Mouse (Mus musculus) heart, postnatal 10 days (tissue): Measurements from ENCODE around the gene Cep97. TPM values are rescaled to one million over a fixed set of nuclear protein-coding genes. Genes with fewer than 3 reads are reported as not detected.
"Not testable (repeated sequence)": the region's sequence is repeated elsewhere in the genome, so short reads cannot be mapped to it uniquely, and the experiment has no call there.

Experiments used
- DNase-seq, 2 experiments: peaks; one replicate each; pipeline ENCODE4 v3.0.0; 2021
- intact Hi-C: fragments of 180-260 bp; cut with DNase I; formaldehyde crosslinking; loops from one replicate; pipeline ENCODE4 v1.15.1; 2025
- total RNA-seq, 2 experiments: library from RNA; stranded (reverse); gene quantifications; 2 replicates each; pipeline ENCODE4 v1.2.3; 2021

Gene Cep97
- 1 to 10 TPM; 4.9 to 6.6 TPM for total RNA-seq

DNA sequence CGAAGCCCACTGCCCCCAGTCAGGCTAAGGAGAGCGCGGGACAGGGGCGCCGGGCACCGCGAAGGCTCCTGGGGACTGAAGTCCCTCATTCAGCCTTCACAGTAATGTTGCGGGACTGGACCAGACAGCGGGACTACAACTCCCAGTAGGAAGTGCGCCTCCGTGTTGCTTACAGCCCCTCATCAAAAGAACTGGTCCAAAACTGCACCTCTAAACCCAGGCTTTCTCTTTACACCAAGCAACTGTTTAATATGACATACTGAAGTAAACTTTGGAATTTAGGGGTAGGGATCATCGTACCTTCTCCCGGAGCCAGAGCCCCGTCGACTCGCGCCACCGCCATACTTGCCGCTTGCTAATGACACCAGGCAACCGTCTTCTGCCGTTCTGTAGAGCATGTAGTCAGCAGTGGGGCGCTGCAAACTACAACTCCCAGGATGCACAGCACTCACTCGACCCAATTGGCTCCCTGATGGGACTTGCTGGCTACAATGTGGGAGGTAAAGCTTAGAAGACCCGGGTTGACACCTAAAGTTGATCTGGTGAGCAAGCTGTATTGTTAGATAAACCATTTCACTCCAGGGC is at the start of gene Cep97:
Gene Cep97 (minus strand): TSS at position 403 of the 585 bp plus-strand sequence.
- intact Hi-C loops, result no loop called here
- peak; percentile 94 to 95 for DNase-seq

DNA sequence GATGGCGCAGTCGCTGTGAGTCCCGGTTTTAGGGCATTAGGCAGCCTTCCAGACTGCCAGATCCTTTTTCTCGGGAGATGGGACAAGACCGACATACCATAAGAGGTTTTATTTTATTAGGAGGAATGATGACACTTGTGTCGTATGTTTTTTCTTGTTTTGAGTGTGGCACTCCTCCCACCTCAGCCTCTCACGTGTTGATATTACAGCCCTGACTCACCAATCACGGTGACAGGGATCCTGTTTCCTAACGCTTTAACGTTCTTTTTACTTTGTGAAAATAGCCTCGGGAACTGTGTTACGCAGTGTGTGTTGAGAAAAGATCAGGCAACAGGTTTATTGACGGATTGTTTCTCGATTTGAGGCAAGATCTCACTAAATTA is 40.2 kb upstream of the Cep97 start:
- intact Hi-C loops, result loop anchor here (2.0 kb wide), 1 partner anchor 54 kb away; the partner anchor contains the start of gene Pcnp
- DNase-seq, result peak in 1 of 2 experiments; percentile 58

DNA sequence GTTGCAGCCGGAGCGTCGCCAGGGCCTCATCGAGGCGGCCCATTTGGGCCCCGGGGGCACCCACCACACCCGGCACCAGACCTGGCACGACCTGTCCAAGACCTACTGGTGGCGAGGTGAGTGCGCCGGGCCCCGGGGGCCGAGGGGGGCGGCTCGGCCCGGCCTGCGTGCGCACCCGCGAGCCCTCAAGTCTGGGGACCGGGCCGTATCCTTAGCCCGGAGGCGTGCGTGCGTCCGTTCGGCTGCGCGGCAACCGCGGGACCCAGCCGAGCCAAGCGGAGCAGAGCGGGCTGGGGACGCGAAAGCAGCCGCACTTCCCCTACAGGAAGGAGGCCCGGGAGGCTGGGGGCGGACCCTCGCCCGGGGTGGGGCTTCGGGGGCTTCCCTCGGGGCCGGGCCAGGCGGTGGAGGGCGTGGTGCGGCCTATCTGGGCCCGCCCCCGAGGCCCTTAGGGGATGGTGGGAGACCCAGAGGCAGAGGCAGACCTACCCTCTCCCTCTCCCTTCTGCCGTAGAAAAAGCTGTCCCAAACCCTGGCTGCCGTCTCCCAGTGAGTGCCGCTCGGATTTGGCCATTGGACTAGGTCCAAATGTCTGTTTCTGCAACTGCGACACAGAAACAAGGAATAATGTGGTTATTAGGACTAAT is 39.7 kb upstream of the Cep97 start:
- intact Hi-C loops, result loop anchor here (2.0 kb wide), 1 partner anchor 54 kb away; the partner anchor contains the start of gene Pcnp
- peak; percentile 93 to 94 for DNase-seq

DNA sequence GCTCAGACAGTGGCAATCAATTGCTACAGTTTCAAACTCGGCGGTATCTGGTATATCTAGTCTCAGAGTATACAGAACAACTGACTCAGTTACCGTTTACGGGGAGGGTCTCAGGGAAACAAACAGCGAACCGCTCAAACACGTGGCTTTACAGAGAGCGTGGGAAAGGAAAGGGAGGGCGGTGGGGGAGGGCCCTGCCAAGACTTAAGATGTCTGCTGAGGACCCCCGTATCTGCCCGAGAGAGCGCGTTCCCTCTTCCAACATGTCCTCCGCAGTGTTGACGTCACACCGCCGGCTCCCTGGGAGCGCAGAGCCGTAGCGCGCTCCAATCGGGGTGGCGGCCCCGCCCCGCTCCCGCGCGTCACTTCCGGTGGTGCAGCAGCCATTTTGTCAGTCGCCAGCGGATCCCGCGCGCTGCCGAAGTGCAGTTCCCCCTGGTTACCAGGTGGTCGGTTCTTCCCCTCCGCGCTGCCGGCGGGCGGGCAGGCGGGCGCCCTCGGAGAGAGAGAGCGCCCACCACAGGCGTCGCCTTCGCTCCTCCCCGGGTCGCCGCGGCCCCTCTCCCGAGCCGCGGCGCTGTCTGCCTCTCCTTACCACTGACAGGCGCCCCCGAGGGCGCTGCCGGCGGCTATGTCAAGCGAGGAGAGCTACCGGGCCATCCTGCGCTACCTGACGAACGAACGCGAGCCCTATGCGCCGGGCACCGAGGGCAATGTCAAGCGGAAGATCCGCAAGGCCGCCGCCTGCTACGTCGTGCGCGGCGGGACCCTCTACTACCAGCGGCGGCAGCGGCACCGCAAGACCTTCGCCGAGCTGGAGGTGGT is 39.0 kb upstream of the Cep97 start, which contains the start of gene Zbtb11:
Gene Zbtb11 (plus strand): TSS at position 453 of the 825 bp plus-strand sequence.
- intact Hi-C loops, result loop anchor here (2.0 kb wide), 1 partner anchor 55 kb away; the partner anchor contains the start of gene Pcnp
- DNase-seq, result peak; percentile 99

DNA sequence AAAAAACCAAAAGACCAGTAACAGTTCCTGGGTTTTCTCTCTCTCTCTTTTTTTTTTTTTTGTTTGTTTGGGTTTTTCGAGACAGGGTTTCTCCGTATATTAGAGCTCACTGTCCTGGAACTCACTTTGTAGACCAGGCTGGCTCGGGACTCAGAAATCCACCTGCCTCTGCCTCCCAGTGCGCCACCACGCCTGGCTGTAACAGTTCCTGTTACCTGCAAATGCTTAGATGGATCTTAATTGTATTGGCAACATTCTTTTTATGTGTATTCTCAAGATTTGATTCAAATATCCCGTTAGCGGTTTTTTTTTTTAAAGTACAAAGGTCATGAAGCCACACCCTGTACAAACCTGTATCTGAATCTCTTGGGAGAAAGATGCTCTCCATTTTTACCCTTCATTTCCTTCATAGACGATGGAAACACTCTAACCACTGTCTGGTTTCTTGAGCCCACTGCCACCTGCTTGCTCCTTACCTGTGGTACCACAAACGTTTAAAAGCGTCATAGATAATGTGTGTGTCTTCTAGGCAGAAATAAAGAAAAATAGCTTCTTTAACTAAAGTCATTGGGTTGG is 38.1 kb upstream of the Cep97 start:
- DNase-seq, result no peak
- intact Hi-C loops, result no loop called here

DNA sequence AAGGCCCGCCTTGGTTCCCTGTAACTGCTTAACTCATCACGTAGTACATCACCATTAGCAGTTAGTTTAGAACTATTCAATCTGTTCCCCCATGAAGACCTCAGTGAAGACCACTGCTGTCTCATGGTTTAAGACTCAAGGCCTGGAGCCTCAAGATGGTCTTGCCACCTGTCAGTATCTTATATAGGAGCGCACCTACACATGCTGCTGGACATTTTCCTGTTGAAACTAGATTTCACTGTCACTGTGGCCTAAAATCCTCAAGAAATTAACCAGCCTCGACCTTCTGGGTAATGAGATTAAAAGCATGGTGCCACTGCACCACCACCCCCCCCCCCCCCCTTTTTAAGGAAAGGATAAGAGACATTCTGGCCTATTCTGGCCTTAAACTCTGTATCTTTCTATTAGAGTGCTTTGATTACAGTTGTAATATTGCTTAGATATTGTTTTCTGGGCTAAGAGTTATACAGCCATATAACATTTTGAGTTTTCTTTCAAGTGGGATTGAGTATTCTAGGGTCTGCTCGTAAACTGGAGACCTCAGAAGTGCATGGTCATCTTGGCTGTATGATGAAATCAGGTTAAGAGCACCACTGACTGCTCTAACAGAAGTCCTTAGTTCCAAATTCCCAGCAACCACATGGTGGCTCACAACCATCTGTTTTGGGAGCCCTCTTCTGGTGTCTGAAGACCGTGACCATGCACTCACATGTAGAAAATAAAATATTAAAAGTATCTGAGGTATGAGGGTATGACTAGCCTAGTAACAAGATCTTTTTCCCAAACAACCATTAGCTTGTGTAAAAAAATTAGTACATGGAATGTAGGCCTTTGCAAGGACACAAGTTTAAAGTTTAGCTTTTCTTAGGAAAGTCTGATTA is 37.3 kb upstream of the Cep97 start:
- DNase-seq, result no peak
- intact Hi-C loops, result no loop called here

DNA sequence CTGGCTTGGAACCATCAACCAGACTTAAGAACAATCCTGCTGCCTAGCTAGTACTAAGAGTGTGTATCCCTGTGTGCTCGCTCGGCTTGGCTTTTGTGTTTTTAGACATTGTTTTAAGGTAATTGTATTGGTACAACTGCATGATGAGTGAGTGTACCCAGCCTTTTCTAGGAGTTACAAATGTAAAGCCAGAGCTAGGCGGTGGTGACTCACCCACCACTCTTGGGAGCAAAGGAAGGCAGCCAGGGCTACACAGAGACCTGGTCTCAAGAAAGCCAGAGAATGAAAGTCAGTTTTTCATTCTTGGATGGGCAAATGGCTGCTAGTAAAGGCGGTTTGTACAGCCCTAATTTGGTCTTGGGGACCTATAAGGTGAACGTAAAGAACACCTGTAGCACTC is 35.8 kb upstream of the Cep97 start:
- intact Hi-C loops, result no loop called here
- DNase-seq, result no peak

DNA sequence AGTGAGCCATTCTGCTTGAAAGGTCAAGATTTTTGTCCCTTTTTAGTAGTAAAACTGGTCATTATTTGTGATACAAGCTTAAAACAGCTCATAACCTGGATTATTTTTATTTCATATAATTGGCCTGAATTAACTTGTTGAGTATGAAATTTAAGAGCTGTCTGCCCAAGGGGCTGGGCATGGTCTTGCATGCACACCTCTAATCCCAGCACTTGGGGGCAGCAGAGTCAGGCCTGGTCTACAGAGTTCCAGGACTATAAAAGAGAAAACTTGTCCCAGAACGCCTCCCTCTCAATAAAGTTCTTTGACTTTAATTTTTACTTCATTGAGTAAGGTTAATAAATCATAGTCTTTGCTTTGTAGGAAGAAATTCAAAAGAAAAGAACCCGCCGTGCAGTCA is 34.5 kb upstream of the Cep97 start:
- intact Hi-C loops, result loop anchor here (5.0 kb wide), 1 partner anchor 163 kb away; no protein-coding TSS in a partner anchor
- peak; percentile 47 to 70 for DNase-seq

DNA sequence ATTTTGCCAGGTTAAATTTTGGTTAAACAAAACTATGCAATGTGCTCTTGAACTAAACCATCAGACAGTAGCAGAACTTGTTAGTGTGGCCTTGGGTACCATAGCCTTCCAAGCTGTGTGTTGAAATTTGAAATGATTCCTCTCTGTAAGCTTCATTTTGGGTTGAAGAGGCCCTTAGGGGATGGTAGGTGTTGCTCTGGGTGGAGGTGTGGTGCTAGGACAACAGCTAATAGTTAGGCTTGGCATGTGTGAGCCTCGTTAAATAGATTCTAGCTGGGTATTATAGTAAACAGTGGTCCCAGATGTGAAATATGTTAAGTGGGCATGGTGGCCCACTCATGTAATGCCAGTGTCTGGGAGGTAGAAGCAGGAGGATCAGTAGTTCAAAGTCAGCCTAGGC is 32.6 kb upstream of the Cep97 start:
- intact Hi-C loops, result loop anchor here (2.0 to 5.0 kb wide), 2 partner anchors 108 to 165 kb away; no protein-coding TSS in a partner anchor
- no peak for DNase-seq

DNA sequence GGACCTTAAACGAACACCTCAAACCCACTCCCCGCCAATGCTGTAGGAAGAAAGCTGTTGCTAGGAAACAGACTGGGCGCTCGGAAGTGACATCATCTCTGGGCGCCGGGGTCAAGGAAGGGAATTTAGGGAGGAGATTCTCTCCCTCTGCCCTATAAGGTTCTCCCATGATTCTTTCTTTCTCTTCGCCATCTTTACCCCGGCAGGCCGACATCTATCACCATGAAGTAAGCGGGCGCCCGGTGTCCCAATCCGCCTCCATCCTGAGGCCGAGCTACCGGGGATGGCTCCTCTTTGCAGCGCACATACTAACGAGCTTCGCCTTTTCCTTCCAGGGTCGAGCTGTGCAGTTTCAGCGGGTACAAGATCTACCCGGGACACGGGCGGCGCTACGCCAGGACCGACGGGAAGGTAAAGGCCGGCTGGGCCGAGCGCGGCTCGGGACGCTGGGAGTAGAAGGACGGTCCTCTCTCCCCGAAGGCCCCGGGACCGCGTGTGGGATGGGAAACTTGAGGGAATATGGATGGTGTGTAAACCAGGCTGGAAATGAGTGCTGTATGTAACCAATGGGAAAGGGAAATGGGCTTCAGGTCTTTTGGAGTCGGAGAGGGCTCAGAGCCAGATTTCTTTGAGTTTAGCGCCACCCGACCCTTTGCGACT is 31.7 kb upstream of the Cep97 start, which contains the start of gene Rpl24:
Gene Rpl24 (plus strand): TSS at position 64 of the 660 bp plus-strand sequence.
- DNase-seq, result peak; percentile 96 to 98
- intact Hi-C loops, result loop anchor here (2.0 to 5.0 kb wide), 2 partner anchors 108 to 166 kb away; no protein-coding TSS in a partner anchor

DNA sequence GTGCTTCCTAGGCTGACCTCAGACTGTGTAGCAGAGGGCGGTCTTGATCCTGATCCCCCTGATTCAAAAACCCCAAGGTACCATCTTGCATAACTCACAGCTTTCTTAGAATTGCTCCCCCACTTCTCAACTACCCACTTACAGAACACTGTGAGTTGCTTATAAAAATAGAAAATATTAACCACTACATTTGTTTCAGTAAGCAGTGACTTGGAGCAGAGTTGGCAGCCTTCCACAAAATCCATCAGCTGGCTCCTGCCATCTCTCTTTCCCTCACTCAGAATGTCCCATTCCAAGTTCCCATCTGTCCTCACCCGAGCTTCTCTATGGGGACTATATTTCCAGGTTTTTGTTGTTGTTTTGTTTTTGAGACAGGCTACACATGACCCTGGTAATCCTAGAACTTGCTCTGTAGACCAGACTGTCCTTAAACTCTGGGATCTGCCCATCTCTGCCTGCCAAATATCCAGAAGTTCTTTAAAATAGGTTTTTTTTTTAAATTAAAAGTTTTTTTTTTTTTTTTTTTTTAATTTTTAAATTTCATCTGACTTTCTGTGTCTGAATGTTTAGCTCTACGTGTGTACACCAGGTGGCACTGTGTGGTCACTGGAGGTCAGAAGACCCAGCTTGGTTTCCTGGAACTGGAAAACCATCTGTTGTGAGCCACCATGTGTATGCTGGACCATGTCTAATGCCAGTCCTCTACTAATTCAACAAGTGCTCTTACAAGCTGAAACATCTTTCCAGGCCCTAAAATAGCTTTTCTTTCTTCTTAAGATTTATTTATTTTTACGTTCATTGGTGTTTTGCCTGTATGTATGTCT is 29.7 kb upstream of the Cep97 start:
- intact Hi-C loops, result loop anchor here (2.0 kb wide), 2 partner anchors 14 to 100 kb away; no protein-coding TSS in a partner anchor
- DNase-seq, result peak; percentile 44 to 67

DNA sequence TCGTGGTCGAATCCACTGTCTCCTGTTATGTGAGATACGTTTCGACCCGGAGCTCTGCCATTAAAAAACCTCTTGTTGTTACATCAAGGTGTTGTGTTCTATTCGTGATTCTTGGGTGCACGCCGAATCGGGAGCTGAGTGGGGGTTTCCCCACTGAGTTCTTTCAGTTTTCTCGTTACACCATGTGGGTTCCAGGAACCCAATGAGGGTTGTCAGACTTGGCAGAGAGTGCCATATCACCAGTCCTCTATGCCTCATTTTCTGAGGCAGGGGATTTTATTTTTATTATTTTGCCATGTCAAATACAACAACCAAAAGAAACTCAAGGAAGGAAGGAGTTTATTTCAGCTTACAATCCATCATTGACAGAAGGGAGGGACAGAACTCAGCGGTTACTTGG is 28.4 kb upstream of the Cep97 start:
- DNase-seq, intact Hi-C loops: not testable (repeated sequence)

DNA sequence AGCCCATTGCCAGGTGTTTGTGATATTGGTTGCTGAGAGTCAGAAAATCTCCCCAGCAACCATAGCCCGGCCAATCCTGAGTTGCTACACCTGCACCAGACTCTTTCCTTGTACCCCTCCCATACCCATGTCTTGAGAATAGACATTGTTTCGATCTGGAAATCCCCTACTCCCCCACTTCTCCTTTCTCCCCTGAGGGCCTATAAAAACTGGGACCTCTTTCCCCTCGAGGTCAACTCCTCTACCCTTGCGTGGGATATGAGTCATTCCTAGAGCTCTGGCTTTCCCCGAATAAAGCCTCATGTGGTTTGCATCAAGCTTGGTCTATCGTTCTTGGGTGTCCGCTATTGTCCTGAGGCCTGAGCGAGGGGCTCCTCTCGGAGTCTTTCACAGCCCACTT is 19.5 kb upstream of the Cep97 start:
- intact Hi-C loops, DNase-seq: not testable (repeated sequence)

DNA sequence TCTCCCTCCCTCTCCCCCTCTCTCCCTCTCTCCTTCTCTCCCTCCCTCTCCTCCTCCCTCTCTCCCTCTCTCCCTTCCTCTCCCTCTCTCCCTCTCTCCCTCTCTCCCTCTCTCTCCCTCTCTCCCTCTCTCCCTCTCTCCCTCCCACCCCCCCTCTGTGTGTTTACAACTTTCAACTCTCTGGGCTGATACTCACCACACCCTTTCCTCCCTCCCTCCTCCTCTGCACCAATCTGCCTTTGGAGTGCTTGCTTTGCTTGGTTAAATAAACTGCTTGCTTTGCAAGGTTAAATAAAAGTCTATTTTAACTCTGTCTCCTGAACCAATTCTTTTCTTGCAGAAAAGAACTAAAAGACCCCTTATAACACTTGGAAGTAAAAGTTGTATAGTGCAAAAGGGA is 18.1 kb upstream of the Cep97 start:
- intact Hi-C loops, result no loop called here
- DNase-seq, result no peak

DNA sequence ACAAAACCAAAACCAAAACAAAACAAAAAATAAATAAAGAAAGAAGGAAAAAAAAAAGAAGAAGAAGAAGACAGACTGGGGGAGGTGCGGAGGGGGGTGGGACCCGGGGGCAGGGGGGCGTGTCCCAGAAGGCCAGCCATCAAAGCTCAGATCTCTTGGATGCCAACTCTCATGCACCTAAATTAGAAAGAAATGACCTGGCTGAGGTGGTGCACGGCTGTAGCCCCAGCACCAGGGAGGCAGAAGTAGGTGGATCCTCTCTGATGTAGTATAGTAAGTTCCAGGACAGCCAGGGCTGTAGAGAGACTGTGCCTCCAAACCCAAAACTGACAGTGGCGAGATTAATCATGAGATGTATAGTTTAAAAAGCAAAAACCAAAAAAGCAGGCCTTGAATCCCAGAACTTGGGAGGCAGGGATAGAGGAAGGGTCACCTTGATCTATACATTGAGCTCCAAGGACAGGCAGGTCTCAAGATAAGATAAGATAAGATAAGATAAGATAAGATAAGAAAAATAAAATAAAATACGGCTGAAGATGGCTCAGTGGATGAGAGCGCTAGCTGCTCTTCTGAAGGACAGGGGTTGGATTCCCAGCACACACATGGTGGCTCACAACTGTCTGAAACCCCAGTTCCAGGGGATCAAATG is 17.1 kb upstream of the Cep97 start:
- intact Hi-C loops, result loop anchor here (1.0 to 2.0 kb wide), 3 partner anchors 13 to 179 kb away; no protein-coding TSS in a partner anchor
- no peak for DNase-seq

DNA sequence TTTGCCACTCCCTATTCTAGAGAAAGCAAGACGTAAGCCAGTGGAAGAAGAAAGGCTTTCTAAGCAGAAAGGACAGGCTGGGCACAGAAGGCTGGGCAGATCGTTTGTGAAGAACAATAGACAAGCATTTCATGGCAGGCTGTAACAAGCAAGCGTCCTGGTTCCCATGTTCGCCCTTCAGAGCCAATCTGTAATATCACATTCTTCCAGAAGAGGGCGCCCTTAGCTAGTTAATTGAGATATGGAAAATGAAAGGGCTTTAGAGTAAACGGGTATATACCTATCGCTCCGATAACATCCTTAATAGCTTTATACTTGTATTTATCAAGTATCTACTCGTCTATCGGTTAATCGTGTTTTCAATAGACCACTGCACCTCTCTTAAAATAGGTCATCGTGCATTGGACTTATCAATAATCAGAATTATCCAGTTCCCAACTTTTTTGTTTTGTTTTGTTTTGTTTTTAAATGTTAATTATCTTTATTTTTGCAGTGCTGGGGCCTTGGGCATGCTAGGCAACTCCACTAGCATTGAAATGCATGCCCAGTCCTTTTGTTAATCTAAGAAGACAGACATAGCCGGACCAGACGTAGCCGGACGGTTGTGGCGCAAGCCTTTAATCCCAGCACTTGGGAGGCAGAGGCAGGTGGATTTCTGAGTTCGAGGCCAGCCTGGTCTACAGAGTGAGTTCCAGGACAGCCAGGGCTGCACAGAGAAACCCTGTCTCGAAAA is 16.5 kb upstream of the Cep97 start:
- DNase-seq, result peak; percentile 85 to 91
- intact Hi-C loops, result loop anchor here (1.0 to 2.0 kb wide), 3 partner anchors 14 to 180 kb away; no protein-coding TSS in a partner anchor

DNA sequence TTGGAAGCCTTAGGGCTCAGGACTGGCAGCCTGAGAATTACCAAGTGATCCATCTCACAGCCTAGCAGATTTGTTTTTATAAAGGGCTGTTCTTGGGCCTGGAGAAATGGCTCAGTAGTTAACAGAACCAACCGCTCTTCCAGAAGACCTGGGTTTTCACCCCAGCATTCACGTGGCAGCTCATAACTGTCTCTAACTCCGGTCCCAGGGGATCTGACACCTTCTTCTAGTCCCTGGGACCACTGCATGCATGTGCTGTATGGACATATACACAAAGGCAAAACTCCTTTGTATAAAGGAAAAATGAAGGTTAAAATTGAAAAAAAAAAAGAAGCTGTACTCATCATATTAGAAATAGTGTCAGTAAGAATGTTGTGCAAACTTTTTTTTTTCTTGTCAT is 15.8 kb upstream of the Cep97 start:
- intact Hi-C loops, result loop anchor here (2.0 kb wide), 2 partner anchors 14 to 180 kb away; no protein-coding TSS in a partner anchor

More for the DNA sequence above, 15.8 kb upstream of the Cep97 start:
- no peak for DNase-seq
